Mouse (Mus musculus): ENCODE data around the gene Slc1a6.
A peak's percentile ranks its signal among the peaks of the same experiment; 100 is the strongest.

Gene Slc1a6

DNA sequence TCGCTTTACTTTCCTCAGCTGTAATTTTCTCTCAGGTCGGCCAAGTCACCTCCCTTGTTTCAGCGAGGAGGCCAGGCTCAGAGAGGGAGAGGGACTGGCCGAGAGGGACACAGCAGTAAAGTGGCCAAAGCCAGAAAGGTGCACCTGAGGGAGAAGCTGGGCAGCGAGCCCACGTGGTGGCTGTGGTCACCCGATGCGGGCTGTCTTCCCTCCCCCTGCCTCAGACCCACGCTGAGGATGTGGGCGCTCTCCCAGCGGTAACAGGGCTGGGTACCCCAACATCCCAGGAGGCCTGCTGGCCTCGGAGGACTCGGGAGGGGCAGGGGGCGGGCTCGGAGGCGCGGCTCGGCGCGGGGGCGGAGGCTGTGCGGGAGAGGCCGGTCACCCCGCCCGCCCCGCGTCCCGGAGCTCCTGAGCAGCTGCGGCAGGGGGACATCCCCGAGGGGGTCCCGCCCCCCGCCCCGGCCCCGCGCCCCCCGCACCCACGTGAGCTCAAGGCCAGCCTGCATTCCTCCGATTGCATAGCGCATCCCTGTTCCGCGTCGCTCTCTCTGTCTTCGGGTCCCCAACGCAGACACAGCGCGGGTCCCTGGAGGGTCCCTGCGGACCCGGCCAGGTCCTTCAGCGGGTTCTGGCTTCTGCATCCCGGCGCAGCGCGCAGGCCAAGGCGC is at the start of gene Slc1a6:
TSS of gene Slc1a6 (plus strand) at position 516 of the 671 bp plus-strand sequence.
- DNase-seq (ENCODE audit: low read depth, low spot score), result no peak

GRCm38 (mm10) chr10:78739821-78740220 is 40.5 kb upstream of the Slc1a6 start:
- DNase-seq (ENCODE audit: low read depth, low spot score), result no peak

DNA sequence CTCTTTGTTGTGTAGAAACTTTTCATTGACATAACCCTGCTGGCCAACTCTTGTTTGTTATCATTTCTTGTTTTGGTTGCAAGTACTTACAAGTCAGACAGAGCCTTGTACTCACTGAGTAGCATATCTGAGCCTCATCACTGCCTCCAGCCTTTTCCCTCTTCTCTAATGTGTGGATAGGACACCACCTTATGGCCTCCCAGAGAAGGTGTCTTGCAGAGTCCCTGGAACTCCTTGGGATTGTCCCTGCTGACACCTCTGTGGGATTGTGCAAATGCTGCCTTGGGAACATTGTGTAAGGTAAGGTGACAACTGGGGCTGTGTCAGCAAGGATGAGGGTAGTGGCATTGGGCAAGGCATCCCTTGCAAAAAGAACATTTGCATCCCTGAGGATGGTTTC is 36.6 kb upstream of the Slc1a6 start:
- no peak for DNase-seq (ENCODE audit: low read depth, low spot score)

DNA sequence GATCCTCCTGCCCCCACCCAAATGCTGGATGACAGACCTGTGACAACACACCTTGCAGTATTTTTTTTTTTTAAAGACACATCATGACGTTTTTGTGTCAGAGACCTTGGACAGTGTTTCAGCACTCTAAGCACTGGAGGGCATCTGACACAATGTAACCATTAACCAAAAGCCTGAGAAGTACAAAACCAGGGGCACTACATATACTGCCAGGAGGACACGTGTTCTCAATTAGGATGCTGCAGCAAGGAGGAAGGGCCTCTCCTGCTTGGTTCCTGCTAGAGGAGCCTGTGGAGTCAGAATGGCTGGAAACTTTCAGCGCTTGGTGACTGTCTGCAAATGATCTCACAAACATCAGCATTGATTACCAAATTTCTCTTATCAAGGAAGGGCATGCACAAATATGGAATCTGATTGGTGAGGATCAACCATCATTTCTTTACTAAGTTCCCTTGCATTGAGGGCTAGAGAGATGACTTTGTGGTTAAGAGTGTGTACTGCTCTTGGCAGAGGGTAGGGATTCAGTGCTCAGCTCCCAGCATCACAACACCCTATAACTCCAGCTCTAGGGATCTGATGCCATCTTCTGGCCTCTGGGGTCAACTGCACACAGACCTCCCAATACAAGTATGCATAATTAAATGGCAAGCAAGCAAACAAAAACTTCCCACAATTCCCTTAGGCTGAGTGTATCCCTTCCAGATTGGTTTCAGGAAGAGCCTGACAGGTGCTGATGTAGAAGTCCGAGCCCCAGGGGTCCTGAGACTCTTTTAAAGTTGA is 34.7 kb upstream of the Slc1a6 start:
- peak; percentile 85 for DNase-seq (ENCODE audit: low read depth, low spot score)

GRCm38 (mm10) chr10:78747035-78747721 is 33.1 kb upstream of the Slc1a6 start:
- peak; percentile 95 for DNase-seq (ENCODE audit: low read depth, low spot score)

DNA sequence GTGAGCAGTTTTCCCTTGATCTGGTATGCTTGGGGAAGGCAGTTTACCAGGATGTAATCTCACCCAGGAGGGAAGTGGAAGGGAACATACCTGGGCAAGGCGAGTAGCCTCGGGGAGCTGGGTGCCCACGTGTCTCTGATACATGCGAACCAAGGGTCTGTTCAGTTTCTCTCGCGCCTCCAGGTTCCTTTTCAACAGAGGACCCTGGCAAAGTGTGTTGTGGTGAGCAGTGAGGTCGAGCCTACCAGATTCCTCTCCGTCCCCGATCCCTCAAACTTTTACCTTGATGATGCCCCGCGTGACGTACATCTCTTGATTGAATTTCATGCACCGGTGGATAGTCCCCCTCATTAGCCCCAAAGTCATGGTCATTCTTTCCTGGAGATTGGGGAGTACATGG is 32.1 kb upstream of the Slc1a6 start:
- DNase-seq (ENCODE audit: low read depth, low spot score), result no peak

DNA sequence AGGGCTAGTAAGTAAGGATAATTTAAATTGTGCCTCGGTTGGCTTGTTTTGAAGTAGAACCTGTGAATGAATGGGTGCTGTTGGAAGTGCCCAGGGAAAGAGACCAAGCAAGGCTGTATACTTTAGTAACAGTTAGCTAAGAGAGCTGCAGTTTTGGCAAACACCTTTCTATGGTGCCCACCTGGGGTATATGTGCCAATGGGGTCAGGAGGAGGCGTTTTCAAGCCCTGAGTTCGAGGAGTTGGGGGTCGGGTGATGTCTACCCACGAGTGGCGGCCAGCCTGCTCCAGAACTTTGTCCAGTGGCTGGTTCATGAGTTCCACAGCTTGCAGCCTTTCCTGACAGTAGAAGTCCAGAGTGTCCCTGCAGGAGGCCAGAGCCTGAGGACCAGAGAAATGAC is 31.4 kb upstream of the Slc1a6 start:
- DNase-seq (ENCODE audit: low read depth, low spot score), result no peak

GRCm38 (mm10) chr10:78752452-78753191 is 27.7 kb upstream of the Slc1a6 start, which contains the start of gene Ccdc105:
Gene Ccdc105, minus strand, starts transcription at chr10:78753065.
- DNase-seq (ENCODE audit: low read depth, low spot score), result peak; percentile 93

- peak; percentile 77 for DNase-seq (ENCODE audit: low read depth, low spot score)
Measured at GRCm38 (mm10) chr10:78756021-78756420, 24.3 kb upstream of the Slc1a6 start.

DNA sequence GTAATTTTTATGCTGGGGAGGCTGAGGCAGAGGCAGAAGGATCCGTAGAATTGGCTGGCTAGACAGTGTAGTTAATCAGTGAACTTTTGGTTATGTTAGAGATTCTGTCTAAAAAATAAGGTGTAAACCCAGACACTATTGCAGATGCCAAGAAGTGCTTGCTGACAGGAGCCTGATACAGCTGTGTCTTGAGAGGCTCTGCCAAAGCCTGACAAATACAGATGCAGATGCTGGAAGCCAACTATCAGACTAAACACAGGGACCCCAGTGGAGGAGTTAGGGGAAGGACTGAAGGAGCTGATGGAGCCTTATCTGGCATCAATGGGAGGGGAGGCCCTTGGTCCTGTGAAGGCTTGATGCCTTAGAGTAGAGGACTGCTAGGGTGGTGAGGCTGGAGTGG is 14.7 kb upstream of the Slc1a6 start:
- no peak for DNase-seq (ENCODE audit: low read depth, low spot score)

GRCm38 (mm10) chr10:78775830-78776229 is 4.5 kb upstream of the Slc1a6 start:
- DNase-seq (ENCODE audit: low read depth, low spot score), result no peak

GRCm38 (mm10) chr10:78779527-78779926 is 769 bp upstream of the Slc1a6 start:
- no peak for DNase-seq (ENCODE audit: low read depth, low spot score)

DNA sequence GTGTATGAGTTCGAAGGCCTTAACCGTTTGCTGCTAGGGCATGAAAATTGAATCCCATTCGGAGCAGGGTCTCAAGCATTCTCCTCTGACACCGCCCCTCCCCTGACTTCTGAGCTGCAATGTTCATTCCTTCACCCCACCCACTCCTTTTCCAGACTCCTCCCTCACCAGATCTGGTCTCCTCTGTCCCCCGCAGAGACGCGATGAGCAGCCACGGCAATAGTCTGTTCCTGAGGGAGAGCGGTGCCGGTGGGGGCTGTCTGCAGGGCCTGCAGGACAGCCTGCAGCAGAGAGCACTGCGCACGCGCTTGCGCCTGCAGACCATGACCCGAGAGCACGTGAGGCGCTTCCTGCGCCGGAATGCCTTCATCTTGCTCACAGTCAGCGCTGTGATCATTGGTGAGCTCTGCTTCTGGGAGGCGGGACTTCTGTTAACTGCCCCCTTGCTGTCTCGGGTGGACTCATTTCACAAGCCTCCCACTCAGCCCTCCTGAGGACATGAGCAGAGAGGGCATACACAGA is 7.3 kb downstream of the Slc1a6 start:
- DNase-seq (ENCODE audit: low read depth, low spot score), result peak; percentile 84

- no peak for DNase-seq (ENCODE audit: low read depth, low spot score)
Measured at GRCm38 (mm10) chr10:78790561-78790960, 10.3 kb downstream of the Slc1a6 start.

GRCm38 (mm10) chr10:78801449-78801848 is 21.2 kb downstream of the Slc1a6 start:
- peak; percentile 38 for DNase-seq (ENCODE audit: low read depth, low spot score)

GRCm38 (mm10) chr10:78812358-78813060 is 32.2 kb downstream of the Slc1a6 start:
- DNase-seq (ENCODE audit: low read depth, low spot score), result no peak

GRCm38 (mm10) chr10:78840456-78840855 is 60.2 kb downstream of the Slc1a6 start:
- DNase-seq (ENCODE audit: low read depth, low spot score), result peak; percentile 25

DNA sequence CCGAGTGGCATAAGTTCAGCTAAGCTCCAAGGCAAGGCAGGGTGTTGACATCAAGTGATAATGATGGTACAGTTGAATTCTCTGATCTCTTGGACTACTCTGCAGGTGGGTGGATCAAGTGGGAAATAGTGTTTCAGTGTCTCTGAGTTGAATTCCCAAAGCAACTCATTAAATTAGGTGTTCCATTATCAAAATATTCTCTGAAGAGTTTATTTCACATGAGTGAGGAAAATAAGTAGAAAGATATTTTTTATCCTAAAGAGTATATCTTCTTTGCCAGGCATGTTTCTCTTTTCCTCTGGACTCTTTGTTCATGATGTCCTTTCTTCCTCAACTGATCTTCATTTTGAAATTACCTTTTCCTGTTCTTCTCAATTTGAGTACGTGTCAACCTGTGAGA is 71.8 kb downstream of the Slc1a6 start, which contains the start of gene Olfr1356:
TSS of gene Olfr1356 (minus strand) at position 101 of the 400 bp plus-strand sequence.
- no peak for DNase-seq (ENCODE audit: low read depth, low spot score)

All from ZHBTc4 (cell line).